In the genomic region with DNA sequence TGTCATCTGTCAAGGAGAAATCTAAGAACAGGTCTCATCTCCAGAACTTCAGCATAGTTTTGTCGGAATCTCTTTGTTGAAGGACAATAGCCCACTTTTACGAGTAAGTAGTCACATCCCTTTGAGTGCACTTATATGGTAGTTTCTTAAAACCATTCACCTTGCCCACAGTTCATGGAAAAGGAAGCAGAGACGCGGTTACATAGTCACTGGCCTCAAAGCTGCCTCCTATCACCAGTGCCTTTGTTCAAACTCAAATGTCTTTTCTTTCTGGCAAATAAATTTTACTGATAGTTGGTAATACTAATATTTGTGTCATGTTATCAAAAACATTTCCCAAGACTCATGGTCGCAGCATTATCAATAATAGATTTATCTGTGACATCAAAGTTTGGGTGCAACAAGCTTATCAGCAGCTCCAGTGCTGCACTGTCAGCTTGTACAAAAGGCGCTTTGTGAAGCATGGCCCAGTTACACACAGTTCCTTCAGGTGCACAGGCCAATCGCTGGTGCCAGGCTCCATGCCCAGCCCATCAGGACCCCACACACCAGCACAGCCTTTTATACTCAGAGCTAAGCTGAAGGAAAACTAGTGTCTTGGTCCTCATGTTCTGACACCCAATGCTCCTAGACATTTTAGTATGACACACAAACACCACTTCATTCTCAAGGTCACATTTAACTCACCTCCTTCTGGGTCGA, we compare ENCODE assay signal across 19 mouse cellular contexts.
A peak's percentile ranks its signal among the peaks of the same experiment; 100 is the strongest.
DNase-seq lines count a peak whose midpoint lies in the region; ATAC-seq and TF ChIP-seq lines count a peak whose summit lies in the region.
"Had no signal": no experiment of that assay in that cellular context is flagged by ENCODE, and none has a peak within 500 bp of the region (broad histone marks: within the 10 kb centered on the region; RNA-seq: fewer than 3 reads in every experiment).

No protein-coding gene starts in this region.

- H3K27ac ChIP-seq in heart, embryonic 12.5 days (ENCODE audit: poor library complexity, severe bottlenecking), result 0 out of 2 replicates have a peak overlapping the region, but pooled peaks have one; percentile 2
- peak overlapping the region; percentile 36 for H3K27ac ChIP-seq in kidney, postnatal 0 days
- H3K27ac ChIP-seq in kidney, embryonic 14.5 days (ENCODE audit: low read depth, low read length), result no peak overlapping the region
- peak overlapping the region; percentile 57 for H3K27ac ChIP-seq in stomach, embryonic 15.5 days
- no peak overlapping the region for H3K27ac ChIP-seq in hindbrain, embryonic 16.5 days (ENCODE audit: low read depth, low read length)
- H3K27ac ChIP-seq: embryonic facial prominence, embryonic 10.5 days; forebrain, embryonic 10.5 days; heart, adult 2 months; heart, embryonic 15.5 days; hindbrain, embryonic 14.5 days had no signal

- 67% methylated on average over 8 of the region's 8 CpGs for WGBS in heart, embryonic 12.5 days
- WGBS in kidney, postnatal 0 days, result 73% methylated on average over 8 of the region's 8 CpGs
- 81% methylated on average over 8 of the region's 8 CpGs for WGBS in kidney, embryonic 14.5 days
- 68% methylated on average over 8 of the region's 8 CpGs for WGBS in stomach, embryonic 15.5 days
- 88% methylated on average over 8 of the region's 8 CpGs for WGBS in hindbrain, embryonic 16.5 days

- no peak for TF ChIP-seq CTCF in kidney, postnatal 0 days (IDR thresholded peaks at IDR 0.05; ENCODE audit: low read depth)

- H3K36me3 ChIP-seq in heart, embryonic 12.5 days, result no peaks in the 10 kb centered on the region
- no peaks in the 10 kb centered on the region for H3K36me3 ChIP-seq in kidney, postnatal 0 days (ENCODE audit: insufficient read depth, low read length)
- H3K36me3 ChIP-seq in kidney, embryonic 14.5 days (ENCODE audit: control insufficient read depth, insufficient read depth, low read length), result no peaks in the 10 kb centered on the region
- no peaks in the 10 kb centered on the region for H3K36me3 ChIP-seq in stomach, embryonic 15.5 days
- H3K36me3 ChIP-seq in hindbrain, embryonic 16.5 days (ENCODE audit: control insufficient read depth, insufficient read depth, low read length), result no peaks in the 10 kb centered on the region
- H3K36me3 ChIP-seq: embryonic facial prominence, embryonic 10.5 days; forebrain, embryonic 10.5 days; heart, embryonic 15.5 days had no signal

- H3K4me3 ChIP-seq in heart, embryonic 12.5 days, result no peak overlapping the region
- H3K4me3 ChIP-seq in kidney, postnatal 0 days (replicated peaks; ENCODE audit: low read depth, low read length), result no peak overlapping the region
- H3K4me3 ChIP-seq in kidney, embryonic 14.5 days (ENCODE audit: low read length), result no peak overlapping the region
- no peak overlapping the region for H3K4me3 ChIP-seq in stomach, embryonic 15.5 days (replicated peaks)
- H3K4me3 ChIP-seq in hindbrain, embryonic 16.5 days (ENCODE audit: low read length), result no peak overlapping the region
- H3K4me3 ChIP-seq: embryonic facial prominence, embryonic 10.5 days; erythroblast, embryonic 14.5 days; forebrain, embryonic 10.5 days; heart, adult 2 months; heart, embryonic 15.5 days had no signal

- no peak for ATAC-seq in heart, embryonic 12.5 days (ENCODE audit: insufficient number of reproducible peaks, low FRiP score)
- ATAC-seq in kidney, postnatal 0 days (replicated peaks; ENCODE audit: low FRiP score, low read depth), result no peak
- no peak for ATAC-seq in kidney, embryonic 14.5 days (ENCODE audit: low FRiP score, low TSS enrichment)
- ATAC-seq in stomach, embryonic 15.5 days (ENCODE audit: insufficient read depth, low FRiP score, low read depth), result peak; percentile 88
- no peak for ATAC-seq in hindbrain, embryonic 16.5 days
- ATAC-seq: forebrain, embryonic 14.5 days had no signal

- no peak for DNase-seq in heart, adult 8-10 months (ENCODE audit: low spot score)
- DNase-seq in kidney, postnatal 0 days (ENCODE audit: low spot score), result no peak
- no peak for DNase-seq in cerebellum, adult 11-12 months
- DNase-seq: adrenal gland, postnatal 14 days; cerebellum, adult 18-20 months; cerebellum, adult 9-11 months; gastrocnemius, postnatal 36 days; heart, adult 2 months; heart, postnatal 14 days had no signal

- H3K9ac ChIP-seq in heart, embryonic 12.5 days, result no peak overlapping the region
- no peak overlapping the region for H3K9ac ChIP-seq in kidney, postnatal 0 days (ENCODE audit: low read depth, low read length)
- H3K9ac ChIP-seq in kidney, embryonic 14.5 days (ENCODE audit: low read depth, low read length), result no peak overlapping the region
- no peak overlapping the region for H3K9ac ChIP-seq in stomach, embryonic 15.5 days
- H3K9ac ChIP-seq in hindbrain, embryonic 16.5 days (ENCODE audit: low read depth, low read length), result no peak overlapping the region
- H3K9ac ChIP-seq: heart, embryonic 15.5 days; hindbrain, embryonic 14.5 days had no signal

- peaks cover 27% of the 10 kb centered on the region for H3K4me1 ChIP-seq in heart, embryonic 12.5 days (replicated peaks)
- H3K4me1 ChIP-seq in kidney, postnatal 0 days (replicated peaks; ENCODE audit: insufficient read depth, low read length), result peaks cover 8% of the 10 kb centered on the region; the same call in 1 of the 2 replicates
- H3K4me1 ChIP-seq in kidney, embryonic 14.5 days (ENCODE audit: control insufficient read depth, insufficient read depth, low read length), result peaks cover 14% of the 10 kb centered on the region
- H3K4me1 ChIP-seq in stomach, embryonic 15.5 days, result 0 out of 2 replicates have a peak, but pooled peaks cover 6% of the 10 kb centered on the region
- H3K4me1 ChIP-seq in hindbrain, embryonic 16.5 days (ENCODE audit: control insufficient read depth, insufficient read depth, low read depth, low read length), result no peaks in the 10 kb centered on the region

- H3K4me2 ChIP-seq in heart, embryonic 12.5 days, result no peak overlapping the region
- H3K4me2 ChIP-seq in kidney, postnatal 0 days (ENCODE audit: low read length), result no peak overlapping the region
- no peak overlapping the region for H3K4me2 ChIP-seq in kidney, embryonic 14.5 days (replicated peaks; ENCODE audit: low read depth, low read length)
- H3K4me2 ChIP-seq in stomach, embryonic 15.5 days, result no peak overlapping the region
- no peak overlapping the region for H3K4me2 ChIP-seq in hindbrain, embryonic 16.5 days (ENCODE audit: low read length)
- H3K4me2 ChIP-seq: heart, embryonic 15.5 days; hindbrain, embryonic 14.5 days had no signal

- no peaks in the 10 kb centered on the region for H3K27me3 ChIP-seq in heart, embryonic 12.5 days (replicated peaks)
- no peaks in the 10 kb centered on the region for H3K27me3 ChIP-seq in kidney, postnatal 0 days (ENCODE audit: insufficient read depth, low read length)
- no peaks in the 10 kb centered on the region for H3K27me3 ChIP-seq in kidney, embryonic 14.5 days (ENCODE audit: control insufficient read depth, insufficient read depth, low read length)
- no peaks in the 10 kb centered on the region for H3K27me3 ChIP-seq in stomach, embryonic 15.5 days (replicated peaks)
- H3K27me3 ChIP-seq in hindbrain, embryonic 16.5 days (replicated peaks; ENCODE audit: control insufficient read depth, insufficient read depth, low read length), result no peaks in the 10 kb centered on the region; the same call in 1 of the 2 replicates
- H3K27me3 ChIP-seq: heart, embryonic 15.5 days had no signal

- no peaks in the 10 kb centered on the region for H3K9me3 ChIP-seq in heart, embryonic 12.5 days (replicated peaks)
- no peaks in the 10 kb centered on the region for H3K9me3 ChIP-seq in kidney, postnatal 0 days (replicated peaks; ENCODE audit: low read length)
- H3K9me3 ChIP-seq in kidney, embryonic 14.5 days (ENCODE audit: control insufficient read depth, low read length), result no peaks in the 10 kb centered on the region
- H3K9me3 ChIP-seq in stomach, embryonic 15.5 days, result no peaks in the 10 kb centered on the region
- H3K9me3 ChIP-seq in hindbrain, embryonic 16.5 days (ENCODE audit: control insufficient read depth, low read length), result no peaks in the 10 kb centered on the region
- H3K9me3 ChIP-seq: embryonic facial prominence, embryonic 10.5 days; forebrain, embryonic 10.5 days; heart, embryonic 15.5 days had no signal

Comparison
In these comparisons a context has a peak if more than half of its experiments do, and no peak if none do; other contexts are left out.
1. H3K27ac ChIP-seq: peak in heart, embryonic 12.5 days (single experiment), kidney, postnatal 0 days (single experiment) and stomach, embryonic 15.5 days (single experiment); none in kidney, embryonic 14.5 days (single experiment) and hindbrain, embryonic 16.5 days (single experiment).